Mouse (Mus musculus): ENCODE measurements around the gene Zfp973.
"Not testable (repeated sequence)": the region's sequence is repeated elsewhere in the genome, so short reads cannot be mapped to it uniquely, and the experiment has no call there.

DNA sequence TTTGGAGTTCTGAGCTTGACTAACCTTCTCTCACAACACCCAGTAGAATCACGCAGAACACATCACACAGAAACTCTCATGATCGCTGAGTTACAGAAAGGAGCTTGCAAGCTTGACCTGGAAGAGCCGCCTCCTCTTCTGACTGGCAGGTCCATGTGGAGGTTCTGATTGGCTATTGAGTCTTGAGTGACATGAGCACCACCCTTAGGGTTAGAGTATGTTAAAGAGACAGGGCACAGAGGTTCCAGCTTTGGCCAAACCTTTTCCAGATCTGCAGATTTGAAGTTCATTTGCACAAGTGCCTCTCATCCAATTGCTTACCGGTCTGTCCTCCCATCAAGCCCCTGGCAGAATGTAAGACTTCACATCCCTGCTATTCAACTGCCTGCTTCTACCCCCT is 34.1 kb upstream of the Zfp973 start, which contains the start of gene Gm14308:
- TF ChIP-seq EP300, CTCF (IDR thresholded peaks at IDR 0.05): not testable (repeated sequence)

Data from lung, postnatal 0 days (tissue).